Mouse (Mus musculus): ENCODE measurements at regions not wholly inside any gene's neighbourhood (a gene's known extent, or its start where the extent isn't known, plus 50 kb on each side); places are given as distances from the start of the nearest gene placed in this dataset.

- no peak for TF ChIP-seq EP300 (IDR thresholded peaks at IDR 0.05; ENCODE audit: insufficient read depth, low read depth, low read length)
- TF ChIP-seq CTCF (IDR thresholded peaks at IDR 0.05), result no peak
- no peak for TF ChIP-seq POLR2A (IDR thresholded peaks at IDR 0.05; ENCODE audit: insufficient read depth, low read depth, low read length)
These were observed 503.6 kb upstream of the Plxna2 start for GRCm38 (mm10) chr1:194114399-194114798.
